Mouse (Mus musculus) T-helper 17 cell (primary cell): ENCODE measurements around the gene Piga.

ENCODE experiments used
- in situ Hi-C, 2 experiments: fragments of 300-600 bp; cut with MboI, MseI; formaldehyde crosslinking; loops; 1 replicate in 1 of 2; 2 replicates in 1 of 2; pipeline ENCODE4 v1.15.1; 2025; ENCODE audit warnings: high pct_unique_total_duplicates in 2 of 2

The Piga gene

GRCm38 (mm10) chrX:164419471-164419939, at the start of gene Piga:
TSS of gene Piga (plus strand) at chrX:164419787.
- in situ Hi-C loops = loop anchor here in 1 of 2 experiments (10.0 kb wide), 1 partner anchor 345 kb away; the partner anchor contains the start of gene Siah1b

- in situ Hi-C loops = no loop called here
Measured at GRCm38 (mm10) chrX:164370576-164370975, 49.0 kb upstream of the Piga start.

GRCm38 (mm10) chrX:164373081-164373480, 46.5 kb upstream of the Piga start, which contains the start of gene Vegfd:
TSS of gene Vegfd (plus strand) at chrX:164373378.
- in situ Hi-C loops = no loop called here

DNA sequence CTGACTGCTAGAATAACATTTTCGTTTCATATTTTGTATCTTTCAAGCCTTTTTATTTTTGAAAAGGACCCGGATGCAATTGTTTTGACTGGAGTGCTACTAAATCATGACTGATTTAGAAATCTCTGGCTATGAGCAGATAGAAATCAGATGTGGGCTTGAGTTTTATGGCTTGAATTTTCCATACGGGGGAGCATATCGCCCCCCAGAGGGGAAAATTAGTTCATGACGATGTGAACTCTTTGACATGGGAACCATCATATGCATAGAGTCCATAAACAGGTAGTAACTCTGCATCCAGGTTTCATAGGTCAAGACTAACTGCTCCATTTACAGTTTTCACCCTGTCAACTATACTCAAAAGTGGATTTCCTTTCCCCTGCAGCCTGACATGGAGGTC, 45.0 kb upstream of the Piga start:
- in situ Hi-C loops = no loop called here

DNA sequence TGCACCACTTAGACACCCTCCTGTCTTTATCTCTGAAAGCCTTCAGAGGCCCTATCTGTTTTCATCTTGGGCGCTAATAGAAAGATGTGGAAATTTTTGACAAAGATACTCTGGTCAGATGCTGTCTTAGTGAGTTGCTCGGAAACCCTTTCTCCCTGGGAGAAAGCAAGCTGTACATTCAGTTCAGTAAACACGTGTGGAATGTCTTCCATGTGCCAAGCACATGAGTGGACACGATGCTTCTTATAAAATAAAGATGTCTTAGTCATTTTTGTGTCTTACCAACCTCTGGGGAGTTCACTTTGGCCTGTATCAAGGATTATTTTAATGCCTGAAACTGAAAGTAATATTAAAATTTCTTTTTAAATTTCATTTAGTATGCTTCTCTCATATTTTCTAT, 39.9 kb upstream of the Piga start:
- in situ Hi-C loops = no loop called here

GRCm38 (mm10) chrX:164381618-164382408, 37.8 kb upstream of the Piga start:
- in situ Hi-C loops = no loop called here

- in situ Hi-C loops = loop anchor here in 1 of 2 experiments (5.0 kb wide), 1 partner anchor 212 kb away; no protein-coding TSS in a partner anchor
Measured at GRCm38 (mm10) chrX:164394091-164394490, 25.5 kb upstream of the Piga start.

DNA sequence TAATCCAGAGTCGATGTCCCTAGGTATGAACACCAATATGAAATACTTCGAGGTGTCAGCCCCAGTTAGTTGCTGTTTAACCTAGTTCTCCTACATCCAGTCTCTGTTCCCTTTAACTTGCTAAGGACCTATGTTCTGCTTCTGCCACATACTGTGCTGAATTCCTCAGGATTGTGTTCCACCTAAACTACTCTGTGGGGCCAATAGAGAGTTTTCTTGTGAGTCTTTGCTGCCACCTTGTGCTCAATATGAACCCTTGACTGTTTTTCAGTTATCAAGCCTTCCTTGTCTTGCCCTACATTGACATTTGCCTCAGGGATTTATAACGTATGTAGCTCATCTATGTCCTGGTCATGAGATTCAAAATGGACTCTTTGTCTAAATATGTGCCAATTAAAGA, 21.1 kb upstream of the Piga start:
- in situ Hi-C loops = no loop called here

DNA sequence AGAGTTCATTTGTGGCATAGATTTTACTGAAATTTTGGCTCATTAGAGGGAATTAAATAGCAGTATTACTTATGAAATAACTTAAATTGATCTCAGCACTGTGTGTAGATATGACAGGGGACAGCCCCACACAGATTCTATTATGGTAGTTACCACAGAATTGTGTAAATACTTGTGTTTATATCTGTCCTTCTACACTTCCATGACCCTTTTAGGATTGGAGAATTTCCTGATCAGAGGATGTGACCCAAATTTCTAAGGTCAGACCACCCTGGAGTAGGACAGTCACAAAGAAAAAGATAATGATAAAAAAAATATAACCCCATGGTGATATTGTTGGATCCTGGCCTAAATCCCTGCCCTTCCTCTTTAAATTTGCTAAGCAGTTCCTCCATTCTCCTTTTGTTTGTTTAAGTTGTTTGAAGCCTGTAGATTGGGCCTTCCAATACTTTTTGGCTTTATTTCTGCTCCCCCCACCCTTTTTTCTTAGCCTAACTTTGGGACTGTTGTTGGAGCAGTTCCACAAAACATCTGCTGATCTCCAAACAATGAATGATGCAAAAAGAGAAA, 14.4 kb upstream of the Piga start:
- in situ Hi-C loops = no loop called here

GRCm38 (mm10) chrX:164406133-164407022, 13.2 kb upstream of the Piga start:
- in situ Hi-C loops = no loop called here

DNA sequence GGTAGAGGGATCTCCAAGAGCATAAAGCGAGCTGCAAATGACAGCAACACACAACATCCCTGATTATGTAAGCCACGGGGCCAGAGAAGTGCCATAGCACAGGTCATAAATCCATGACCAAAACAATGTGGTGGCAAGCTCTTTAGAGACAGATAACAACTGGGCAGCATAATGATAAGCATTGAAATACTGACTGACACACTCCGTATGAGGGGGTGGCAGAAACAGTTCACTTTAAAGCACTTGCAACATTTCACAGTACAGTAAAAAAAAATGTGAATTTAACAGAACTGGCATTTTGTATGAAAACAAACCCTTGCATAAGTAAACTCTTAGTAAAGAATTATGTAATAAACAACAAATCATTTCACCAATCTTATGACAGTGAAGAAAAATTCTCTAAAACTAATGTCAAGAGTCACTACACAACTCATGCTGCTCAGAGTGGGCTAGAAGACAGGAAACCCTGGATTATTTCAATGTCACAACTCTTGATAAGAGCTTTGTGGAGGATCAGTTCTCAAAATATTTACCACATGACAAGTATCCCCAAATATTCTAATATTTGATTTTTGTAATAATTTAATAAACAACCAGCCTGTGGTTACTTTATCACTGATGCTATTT, 11.2 kb upstream of the Piga start:
- in situ Hi-C loops = no loop called here

DNA sequence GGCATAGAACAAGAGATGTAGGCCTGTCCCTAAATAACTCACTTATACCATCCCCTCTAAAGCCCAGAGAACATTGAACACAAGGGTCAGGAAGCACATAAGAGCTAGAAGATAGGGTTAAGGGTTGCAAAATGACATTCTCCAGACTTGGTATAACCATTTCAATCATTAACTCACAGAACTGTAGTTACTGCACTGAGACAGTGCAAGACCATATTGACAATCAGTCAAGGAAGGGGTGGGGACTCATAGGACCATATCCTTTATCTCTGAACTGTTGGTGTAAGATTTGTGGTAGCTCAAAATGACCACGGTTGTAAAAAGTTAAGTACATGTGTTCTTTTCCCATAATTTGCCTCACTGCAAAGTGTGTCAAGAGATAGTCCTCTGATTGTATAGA, 9.0 kb upstream of the Piga start:
- in situ Hi-C loops = loop anchor here in 1 of 2 experiments (10.0 kb wide), 1 partner anchor 336 kb away; the partner anchor contains the start of gene Siah1b

DNA sequence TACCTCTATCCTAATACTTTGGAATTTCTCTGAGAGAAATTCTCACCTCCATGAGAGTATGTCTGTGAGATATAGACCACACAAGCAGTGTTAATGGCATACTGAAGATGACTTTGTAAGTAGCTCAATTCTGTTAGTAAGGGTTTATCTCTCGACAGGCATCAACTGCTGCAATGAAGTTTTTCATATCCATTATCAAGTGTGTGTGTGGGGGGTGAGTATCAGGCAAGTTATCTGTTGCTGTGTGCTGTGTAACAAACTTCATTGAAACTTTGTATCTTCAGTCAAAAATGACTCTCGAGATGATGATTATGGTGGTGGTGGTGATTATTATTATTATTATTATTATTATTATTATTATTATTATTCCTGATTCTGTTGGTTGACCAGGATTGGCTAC, 2.8 kb upstream of the Piga start:
- in situ Hi-C loops = loop anchor here in 1 of 2 experiments (10.0 kb wide), 1 partner anchor 342 kb away; the partner anchor contains the start of gene Siah1b

- in situ Hi-C loops = loop anchor here in 1 of 2 experiments (10.0 kb wide), 1 partner anchor 343 kb away; the partner anchor contains the start of gene Siah1b
Measured at GRCm38 (mm10) chrX:164418008-164418407, 1.6 kb upstream of the Piga start.

DNA sequence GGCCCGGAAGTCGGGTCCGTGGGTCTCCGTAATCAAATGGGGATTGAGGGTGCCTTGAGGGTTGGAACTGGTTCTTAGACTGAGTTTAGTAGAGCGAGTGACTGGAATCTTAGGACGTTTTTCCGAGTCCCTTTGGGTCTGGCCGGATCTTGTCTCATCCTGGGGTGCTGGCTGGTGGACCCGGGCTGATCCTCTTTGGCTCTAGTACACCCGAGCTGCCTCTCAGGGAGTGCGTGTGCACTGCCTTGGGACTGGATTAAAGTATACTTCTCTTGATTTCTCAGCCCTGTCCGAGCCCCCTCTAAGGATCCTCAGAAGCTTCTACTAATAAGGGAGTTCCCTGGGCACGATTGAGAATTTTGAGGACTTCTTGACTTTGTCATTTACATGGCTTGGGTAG, 368 bp downstream of the Piga start:
- in situ Hi-C loops = loop anchor here in 1 of 2 experiments (10.0 kb wide), 1 partner anchor 345 kb away; the partner anchor contains the start of gene Siah1b

DNA sequence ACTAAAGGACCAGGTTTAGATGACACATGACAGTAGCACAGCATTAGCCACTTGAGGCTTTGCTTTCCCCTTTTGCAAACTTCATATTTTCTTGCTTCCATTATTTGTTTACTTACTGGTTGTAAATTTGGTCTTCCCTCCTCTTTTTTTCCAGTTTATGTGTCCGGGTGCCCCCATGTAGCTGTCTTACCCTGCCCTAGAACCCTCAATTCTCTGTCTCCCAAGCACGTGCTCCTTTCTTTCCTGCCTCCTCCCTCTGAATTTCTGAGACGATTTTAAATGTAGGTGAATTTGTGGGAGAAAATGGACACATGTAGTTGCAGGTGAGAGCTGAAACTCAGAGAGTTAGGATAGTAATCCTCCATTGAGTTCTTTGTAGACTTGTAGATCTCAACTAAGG, 931 bp downstream of the Piga start:
- in situ Hi-C loops = no loop called here

DNA sequence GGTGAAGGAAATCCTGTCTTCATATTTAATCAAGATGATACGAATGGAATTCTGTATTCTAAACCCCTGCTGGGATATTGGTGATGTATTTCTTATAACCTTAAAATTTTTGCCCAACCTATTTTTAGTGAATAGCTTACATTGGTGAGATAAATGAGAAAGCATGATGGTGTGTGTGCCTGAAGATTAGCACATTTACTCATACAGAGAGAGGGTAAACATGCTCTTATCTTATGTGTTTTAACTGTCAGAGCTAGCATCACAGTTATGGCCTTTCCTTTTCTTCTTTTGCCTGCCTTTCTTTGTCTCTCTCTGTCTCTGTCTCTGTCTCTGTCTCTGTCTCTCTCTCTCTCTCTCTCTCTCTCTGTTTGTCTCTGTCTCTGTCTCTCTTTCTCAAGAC, 5.2 kb downstream of the Piga start:
- in situ Hi-C loops = no loop called here

DNA sequence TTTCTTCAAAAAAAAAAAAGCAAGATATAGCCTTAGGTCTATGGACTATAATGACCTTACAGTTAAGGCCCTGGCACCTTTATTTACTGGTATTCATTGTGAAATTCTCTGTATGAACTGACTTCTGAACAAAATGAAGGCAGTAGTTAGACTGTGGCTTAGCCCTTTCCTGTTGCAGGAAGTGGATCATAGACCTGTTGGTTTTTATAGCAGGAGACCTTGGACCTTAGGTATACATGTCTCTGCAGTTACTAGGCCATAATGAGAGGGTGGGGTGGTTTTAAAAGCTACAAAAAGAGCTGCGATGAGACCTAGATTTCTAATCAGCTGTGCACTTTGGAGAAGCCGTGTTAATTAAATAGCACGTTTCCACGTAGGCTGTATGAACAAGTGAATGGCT, 7.7 kb downstream of the Piga start:
- in situ Hi-C loops = no loop called here

DNA sequence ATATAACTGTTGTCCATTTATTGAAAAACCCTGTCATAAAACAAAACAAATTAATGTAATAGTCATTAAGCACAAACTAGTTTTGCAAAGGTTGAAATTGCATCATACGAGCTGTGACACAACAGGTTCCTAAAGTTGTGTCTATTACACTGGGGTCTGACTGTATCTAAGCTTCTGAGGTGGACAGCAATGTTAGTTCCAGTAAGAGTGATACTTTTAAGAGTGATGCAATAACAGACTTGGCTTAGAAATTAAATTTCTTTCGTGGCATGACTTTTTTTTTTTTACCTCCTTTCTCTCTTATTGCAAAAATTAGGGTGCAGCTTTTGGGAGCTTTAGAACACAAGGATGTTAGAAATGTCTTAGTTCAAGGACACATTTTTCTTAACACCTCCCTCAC, 8.6 kb downstream of the Piga start:
- in situ Hi-C loops = no loop called here

DNA sequence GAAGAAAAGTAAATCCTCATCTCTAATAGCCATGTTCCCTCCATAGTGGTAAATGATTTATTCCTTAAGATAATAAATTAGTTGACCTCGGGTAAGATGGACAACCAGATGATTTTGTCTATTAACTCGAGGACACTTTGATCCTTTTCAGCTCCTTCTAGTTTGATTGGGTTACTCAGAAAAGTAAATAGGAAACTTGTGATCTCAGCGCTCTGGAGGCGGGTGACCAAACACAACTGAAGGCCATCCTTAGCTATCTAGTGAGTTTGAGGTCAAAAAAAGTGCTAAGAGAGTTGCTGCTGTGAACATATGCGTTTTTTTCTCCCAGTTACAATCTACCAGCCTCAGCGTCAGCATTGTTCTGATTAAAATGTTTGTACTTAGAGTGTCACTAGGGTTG, 11.0 kb downstream of the Piga start:
- in situ Hi-C loops = no loop called here

GRCm38 (mm10) chrX:164431133-164431532, 11.5 kb downstream of the Piga start:
- in situ Hi-C loops = no loop called here
